Mouse (Mus musculus): Measurements from ENCODE around the gene Trpm7.
"Not testable (repeated sequence)": the region's sequence is repeated elsewhere in the genome, so short reads cannot be mapped to it uniquely, and the experiment has no call there.

The Trpm7 gene

GRCm38 (mm10) chr2:126875871-126876796 is at the start of gene Trpm7:
TSS of gene Trpm7 (minus strand) at chr2:126876230.
- DNase-seq: peak; percentile 96

- DNase-seq: no peak
These were observed 44.5 kb upstream of the Trpm7 start for GRCm38 (mm10) chr2:126920358-126921060.

- no peak for DNase-seq
These were observed 40.2 kb upstream of the Trpm7 start for GRCm38 (mm10) chr2:126916236-126916635.

GRCm38 (mm10) chr2:126914096-126914495 is 38.1 kb upstream of the Trpm7 start:
- DNase-seq: no peak

- DNase-seq: no peak
These were observed 28.1 kb upstream of the Trpm7 start for GRCm38 (mm10) chr2:126904162-126904561.

- peak; percentile 16 for DNase-seq
These were observed 21.5 kb upstream of the Trpm7 start for GRCm38 (mm10) chr2:126897511-126897910.

GRCm38 (mm10) chr2:126896941-126897340 is 20.9 kb upstream of the Trpm7 start:
- peak; percentile 17 for DNase-seq

- no peak for DNase-seq
These were observed 18.2 kb upstream of the Trpm7 start for GRCm38 (mm10) chr2:126894245-126894644.

- DNase-seq: no peak
These were observed 16.3 kb upstream of the Trpm7 start for GRCm38 (mm10) chr2:126892316-126892715.

- no peak for DNase-seq
These were observed 15.7 kb upstream of the Trpm7 start for GRCm38 (mm10) chr2:126891743-126892142.

GRCm38 (mm10) chr2:126887141-126887540 is 11.1 kb upstream of the Trpm7 start:
- no peak for DNase-seq

- no peak for DNase-seq
These were observed 9.8 kb upstream of the Trpm7 start for GRCm38 (mm10) chr2:126885871-126886270.

GRCm38 (mm10) chr2:126882711-126883110 is 6.7 kb upstream of the Trpm7 start:
- not testable (repeated sequence) for DNase-seq

- DNase-seq: no peak
These were observed 2.0 kb upstream of the Trpm7 start for GRCm38 (mm10) chr2:126877991-126878390.

- no peak for DNase-seq
These were observed 554 bp downstream of the Trpm7 start for GRCm38 (mm10) chr2:126875516-126875835.

GRCm38 (mm10) chr2:126874809-126875515 is 1.1 kb downstream of the Trpm7 start:
- DNase-seq: peak; percentile 18

GRCm38 (mm10) chr2:126866301-126866700 is 9.7 kb downstream of the Trpm7 start:
- DNase-seq: no peak

GRCm38 (mm10) chr2:126865501-126866199 is 10.4 kb downstream of the Trpm7 start:
- DNase-seq: peak; percentile 26

GRCm38 (mm10) chr2:126865026-126865425 is 11.0 kb downstream of the Trpm7 start:
- DNase-seq: no peak

- no peak for DNase-seq
These were observed 31.3 kb downstream of the Trpm7 start for GRCm38 (mm10) chr2:126844751-126845150.

GRCm38 (mm10) chr2:126838848-126839247 is 37.2 kb downstream of the Trpm7 start:
- no peak for DNase-seq

GRCm38 (mm10) chr2:126817414-126817813 is 58.6 kb downstream of the Trpm7 start:
- no peak for DNase-seq

Data from kidney, postnatal 10 days (tissue).